Mouse (Mus musculus) bone marrow, adult 2 months (tissue): ENCODE data around the gene Pou6f1. TPM values are rescaled to one million over a fixed set of nuclear protein-coding genes. Genes with fewer than 3 reads are reported as not detected.

Experiments
- H3K27ac ChIP-seq: fragments of 200-500 bp; 2 replicates; pipeline ENCODE4 v1.5.1; 2012; ENCODE audit warnings: low read depth, mild to moderate bottlenecking, control low read depth, inconsistent platforms, low read length; ENCODE audit not compliant: control insufficient read depth, poor library complexity, insufficient read depth
- H3K4me1 ChIP-seq: fragments of 200-500 bp; 2 replicates; pipeline ENCODE4 v1.6.1; 2011; ENCODE audit warnings: low read length; ENCODE audit not compliant: control insufficient read depth, insufficient read depth
- H3K4me3 ChIP-seq: fragments of 200-500 bp; replicated peaks from 2 replicates; pipeline ENCODE3; 2011; ENCODE audit warnings: mild to moderate bottlenecking, low read depth, low read length, control low read depth; ENCODE audit not compliant: control insufficient read depth
- CTCF ChIP-seq: fragments of 200-500 bp; IDR thresholded peaks from 2 replicates; pipeline ENCODE4 v1.5.1; 2011; ENCODE audit warnings: low read length, control low read depth; ENCODE audit not compliant: control insufficient read depth, insufficient read depth
- POLR2A ChIP-seq: fragments of 200-500 bp; IDR thresholded peaks from 2 replicates; pipeline ENCODE4 v1.6.1; 2011; ENCODE audit warnings: low read depth, mild to moderate bottlenecking, control low read depth, low read length, borderline replicate concordance; ENCODE audit not compliant: control insufficient read depth
- WGBS: fragments of 180-500 bp; shearing (Covaris S2); methylation state at CpG from one replicate; pipeline ENCODE4 v1.1.7; 2018; 5-methylcytosine and 5-hydroxymethylcytosine counted together
- polyA plus RNA-seq: library from polyadenylated mRNA; stranded (reverse); fragments of >200 nt; gene quantifications from 2 replicates; pipeline ENCODE4 v1.2.4, GENCODE M21; 2011; ENCODE audit warnings: low replicate concordance; ENCODE audit not compliant: missing spikeins, insufficient read depth, insufficient read length

Pou6f1 gene
- polyA plus RNA-seq, 1 experiment = 7.7 TPM

DNA sequence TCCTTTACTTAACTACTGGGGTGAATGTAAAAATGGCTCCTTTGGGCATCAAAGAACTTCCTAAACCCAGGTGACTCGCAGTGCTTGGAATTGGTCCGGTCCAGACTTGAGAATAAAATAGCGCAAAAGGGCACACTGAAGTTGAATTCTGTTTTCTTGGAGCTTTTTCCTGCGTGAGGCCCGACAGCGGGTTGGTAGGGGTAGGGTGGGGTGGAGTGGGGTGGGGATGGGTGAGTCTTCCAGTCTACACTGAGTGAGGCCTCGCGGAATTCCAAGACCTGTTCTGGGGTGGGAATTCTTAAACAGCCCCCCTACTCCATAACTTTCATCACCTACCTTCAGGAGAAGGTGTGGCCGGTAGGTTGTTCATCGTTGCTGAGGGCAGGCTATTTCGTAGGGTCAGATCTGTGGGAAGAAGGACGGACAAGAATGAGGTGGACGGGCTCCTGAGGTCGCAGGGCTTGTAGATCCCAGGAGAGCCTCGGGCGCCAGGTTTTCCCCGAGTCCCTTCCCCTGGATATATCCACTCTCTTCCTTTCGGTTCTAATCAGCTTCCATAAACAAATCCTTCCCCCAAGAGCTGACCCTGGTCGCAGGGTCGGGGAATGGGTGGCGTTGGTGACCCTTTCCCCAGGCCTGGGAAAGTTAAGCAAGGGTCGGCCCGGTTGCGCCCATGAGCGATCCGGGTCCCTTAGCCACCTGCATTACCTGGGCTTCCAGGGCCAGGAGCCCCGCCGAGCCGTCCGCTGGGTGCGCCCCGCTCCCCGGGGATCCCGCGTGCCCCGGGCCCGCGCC lies 36.3 kb upstream of the Pou6f1 start:
- H3K4me1 ChIP-seq = peaks cover 6% of the 10 kb centered on the region
- peak overlapping the region; percentile 20 for H3K4me3 ChIP-seq
- TF ChIP-seq CTCF = no peak
- TF ChIP-seq POLR2A = no peak
- no peak overlapping the region for H3K27ac ChIP-seq
- 8% methylated on average over 38 of the region's 38 CpGs for WGBS

GRCm38 (mm10) chr15:100635239-100635638 lies 35.5 kb upstream of the Pou6f1 start:
- 7% methylated on average over 9 of the region's 9 CpGs for WGBS
- Histone ChIP-seq H3K27ac (no peak overlapping the region), H3K4me3 (no peak overlapping the region), H3K4me1 (peaks cover 6% of the 10 kb centered on the region)
- TF ChIP-seq POLR2A (no peak), CTCF (no peak)

DNA sequence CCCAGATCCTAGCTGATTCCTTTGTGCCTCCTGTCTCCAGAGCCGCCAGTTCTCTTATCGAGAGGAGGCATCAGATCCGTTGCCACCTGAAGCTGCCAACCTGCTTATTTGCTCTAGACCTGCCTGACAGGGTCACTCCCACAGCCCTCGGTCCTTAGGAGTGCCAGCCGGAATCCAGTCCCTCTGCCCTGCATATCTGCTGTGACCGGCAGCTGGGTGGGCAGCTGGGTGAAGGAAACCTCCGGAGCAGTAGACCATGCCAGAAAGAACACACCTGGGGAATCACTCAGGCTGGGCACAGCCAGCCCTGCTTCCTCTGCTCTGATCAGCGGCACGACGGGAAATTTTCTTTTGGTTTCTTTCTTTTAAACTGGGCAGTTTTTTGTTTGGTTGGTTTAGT lies 33.6 kb upstream of the Pou6f1 start:
- TF ChIP-seq CTCF (no peak), POLR2A (no peak)
- Histone ChIP-seq H3K27ac (no peak overlapping the region), H3K4me1 (peaks cover 6% of the 10 kb centered on the region), H3K4me3 (no peak overlapping the region)
- WGBS = 65% methylated on average over 10 of the region's 10 CpGs

- peaks cover 6% of the 10 kb centered on the region for H3K4me1 ChIP-seq
- no peak overlapping the region for H3K4me3 ChIP-seq
- TF ChIP-seq POLR2A = no peak
- TF ChIP-seq CTCF = no peak
- no peak overlapping the region for H3K27ac ChIP-seq
- 70% methylated on average over 5 of the region's 5 CpGs for WGBS
Observed at GRCm38 (mm10) chr15:100632323-100632722, 32.5 kb upstream of the Pou6f1 start.

- H3K4me1 ChIP-seq = peaks cover 5% of the 10 kb centered on the region
- WGBS = 27% methylated on average over 12 of the region's 12 CpGs
- TF ChIP-seq CTCF (no peak), POLR2A (no peak)
- H3K27ac ChIP-seq = no peak overlapping the region
- H3K4me3 ChIP-seq = no peak overlapping the region
Observed at GRCm38 (mm10) chr15:100631454-100632170, 31.8 kb upstream of the Pou6f1 start.

DNA sequence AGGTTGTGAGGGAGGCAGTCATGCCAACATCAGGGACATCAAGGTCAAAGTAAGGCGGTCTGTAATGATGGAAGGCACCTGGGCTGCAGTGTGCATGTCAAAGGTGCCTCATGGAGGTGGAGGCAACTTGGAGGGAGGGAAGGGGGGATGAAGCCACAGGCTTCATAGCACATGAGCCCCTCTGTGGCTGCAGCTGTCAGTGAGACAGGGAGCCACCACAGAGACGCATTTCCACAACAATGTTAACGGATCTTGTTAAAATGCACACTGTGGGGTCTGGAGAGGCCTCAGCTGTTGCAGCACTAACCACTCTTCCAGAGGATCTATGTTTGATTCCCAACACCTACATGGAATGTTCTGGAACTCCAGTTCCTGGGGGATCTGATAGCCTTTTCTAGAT lies 30.3 kb upstream of the Pou6f1 start:
- peaks cover 5% of the 10 kb centered on the region for H3K4me1 ChIP-seq
- WGBS = 84% methylated on average over 3 of the region's 3 CpGs
- no peak overlapping the region for H3K4me3 ChIP-seq
- TF ChIP-seq POLR2A = no peak
- H3K27ac ChIP-seq = no peak overlapping the region

GRCm38 (mm10) chr15:100628797-100629196 lies 29.0 kb upstream of the Pou6f1 start:
- no peak for TF ChIP-seq POLR2A
- no peak for TF ChIP-seq CTCF
- Histone ChIP-seq H3K4me3 (no peak overlapping the region), H3K27ac (no peak overlapping the region), H3K4me1 (peaks cover 5% of the 10 kb centered on the region)
- WGBS = 71% methylated on average over 7 of the region's 7 CpGs

- Histone ChIP-seq H3K4me3 (no peak overlapping the region), H3K4me1 (peaks cover 3% of the 10 kb centered on the region), H3K27ac (no peak overlapping the region)
- WGBS = 69% methylated on average over 11 of the region's 11 CpGs
- TF ChIP-seq CTCF (no peak), POLR2A (no peak)
Observed at GRCm38 (mm10) chr15:100627774-100628370, 28.1 kb upstream of the Pou6f1 start.

DNA sequence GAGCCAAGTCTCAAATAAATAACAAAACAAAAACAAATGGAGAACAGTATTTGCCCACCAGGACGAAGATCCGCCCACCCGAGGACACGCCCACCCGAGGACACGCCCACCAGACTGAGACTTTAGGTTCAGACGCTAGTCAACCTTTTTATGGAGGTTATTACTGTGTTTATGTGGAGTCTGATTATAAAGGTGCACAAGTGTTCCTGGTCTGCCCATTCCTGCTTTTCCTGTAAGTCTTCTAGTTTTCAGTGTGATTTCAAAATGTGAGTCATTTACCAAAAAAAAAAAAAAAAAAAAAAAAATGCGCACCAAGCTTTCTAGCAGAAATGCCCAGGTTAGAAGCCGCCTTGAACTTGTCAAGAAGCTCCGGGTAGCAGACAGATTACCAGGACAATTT lies 27.5 kb upstream of the Pou6f1 start:
- H3K27ac ChIP-seq = no peak overlapping the region
- H3K4me1 ChIP-seq = peaks cover 3% of the 10 kb centered on the region
- no peak overlapping the region for H3K4me3 ChIP-seq
- WGBS = 51% methylated on average over 10 of the region's 10 CpGs
- TF ChIP-seq CTCF (no peak), POLR2A (no peak)
